Mouse (Mus musculus): Measurements from ENCODE around the gene Hsd11b1. TPM values are rescaled to one million over a fixed set of nuclear protein-coding genes. Genes with fewer than 3 reads are reported as not detected.
A peak's percentile ranks its signal among the peaks of the same experiment; 100 is the strongest.
"Not testable (repeated sequence)": the region's sequence is repeated elsewhere in the genome, so short reads cannot be mapped to it uniquely, and the experiment has no call there.

The Hsd11b1 gene
- total RNA-seq, 1 experiment from 2014 or later: 2.8 TPM

DNA sequence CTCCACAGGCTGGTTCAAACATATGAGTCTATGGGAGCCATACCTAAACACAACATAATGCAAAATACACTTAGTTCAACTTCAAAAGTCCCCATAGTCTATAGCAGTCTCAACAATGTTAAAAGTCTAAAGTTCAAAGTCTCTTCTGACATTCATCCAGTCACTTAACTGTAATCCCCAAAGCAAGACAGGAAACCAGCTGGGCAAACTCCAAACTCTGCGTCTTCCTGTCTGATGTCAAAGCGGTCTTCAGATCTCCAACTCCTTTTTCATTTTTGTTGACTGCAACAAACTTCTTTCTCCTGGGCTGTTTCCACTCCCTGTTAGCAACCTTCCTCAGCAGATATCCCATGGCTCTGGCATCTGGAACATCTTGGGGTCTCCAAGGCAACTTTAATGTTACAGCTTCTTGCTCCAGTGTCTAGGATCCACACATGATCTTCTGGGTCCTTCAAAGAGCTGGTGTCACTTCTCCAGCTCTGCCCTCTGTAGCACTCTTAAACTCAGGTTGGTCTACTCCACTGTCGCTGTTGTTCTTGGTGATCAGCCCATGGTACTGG is 22.0 kb upstream of the Hsd11b1 start:
- not testable (repeated sequence) for ATAC-seq (replicated peaks in 1 of 2; ENCODE audit: insufficient read depth in 1 of 2, low FRiP score in 2 of 2, low TSS enrichment in 1 of 2, low read depth in 1 of 2, poor library complexity in 2 of 2, severe bottlenecking in 2 of 2)

DNA sequence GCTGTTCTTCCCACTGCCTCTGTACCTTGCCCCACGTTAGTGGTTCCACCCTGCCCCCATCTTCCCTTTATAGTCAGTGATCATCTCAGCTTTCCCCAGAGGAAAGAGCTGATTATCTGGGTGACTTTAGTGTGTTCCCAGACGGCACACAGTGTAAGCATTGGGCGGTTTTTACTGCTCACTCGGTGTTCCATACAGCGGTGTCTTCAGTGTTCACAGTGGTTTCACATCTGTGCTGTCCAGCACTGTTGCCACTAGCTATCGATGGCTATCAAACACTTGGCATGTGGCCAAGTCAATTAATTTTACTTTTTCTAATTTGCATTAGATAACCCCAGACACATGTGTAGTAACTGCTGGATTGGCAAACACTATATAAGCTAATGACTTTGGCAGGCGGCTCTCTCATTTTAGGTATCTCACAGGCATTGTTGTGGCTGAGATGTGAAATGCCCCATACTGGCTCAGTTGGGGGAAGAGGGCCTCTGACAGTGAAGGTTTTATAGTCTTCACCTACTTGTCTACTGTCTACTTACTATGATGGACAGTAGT is 20.4 kb upstream of the Hsd11b1 start:
- no peak for ATAC-seq (replicated peaks in 1 of 2; ENCODE audit: insufficient read depth in 1 of 2, low FRiP score in 2 of 2, low TSS enrichment in 1 of 2, low read depth in 1 of 2, poor library complexity in 2 of 2, severe bottlenecking in 2 of 2)

- no peak for ATAC-seq (replicated peaks in 1 of 2; ENCODE audit: insufficient read depth in 1 of 2, low FRiP score in 2 of 2, low TSS enrichment in 1 of 2, low read depth in 1 of 2, poor library complexity in 2 of 2, severe bottlenecking in 2 of 2)
Measured at GRCm38 (mm10) chr1:193281344-193281743, 17.5 kb upstream of the Hsd11b1 start.

DNA sequence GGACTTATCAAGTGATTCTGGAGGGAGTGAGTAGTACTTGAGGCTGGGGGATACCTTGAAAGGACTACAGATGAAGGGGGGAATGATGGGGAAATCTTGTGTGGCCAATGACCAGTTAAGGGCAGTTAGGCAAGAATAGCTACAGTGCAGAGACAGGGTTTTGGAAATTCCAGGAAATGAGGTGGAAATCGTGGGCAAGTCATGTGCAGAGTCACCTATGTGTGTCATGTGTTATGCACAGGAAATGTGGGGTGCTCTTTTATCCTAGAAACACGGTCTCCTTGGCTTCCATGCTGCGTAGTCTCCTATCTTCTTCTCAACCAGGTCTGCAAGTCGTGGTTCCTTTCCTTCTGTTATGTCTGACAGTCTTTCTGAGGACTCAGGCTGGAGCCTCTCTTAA is 15.6 kb upstream of the Hsd11b1 start:
- peak in 1 of 2 experiments; percentile 51; a peak in 2 of 4 replicates for ATAC-seq (replicated peaks in 1 of 2; ENCODE audit: insufficient read depth in 1 of 2, low FRiP score in 2 of 2, low TSS enrichment in 1 of 2, low read depth in 1 of 2, poor library complexity in 2 of 2, severe bottlenecking in 2 of 2)

GRCm38 (mm10) chr1:193278414-193279045 is 14.7 kb upstream of the Hsd11b1 start:
- no peak for ATAC-seq (replicated peaks in 1 of 2; ENCODE audit: insufficient read depth in 1 of 2, low FRiP score in 2 of 2, low TSS enrichment in 1 of 2, low read depth in 1 of 2, poor library complexity in 2 of 2, severe bottlenecking in 2 of 2)

DNA sequence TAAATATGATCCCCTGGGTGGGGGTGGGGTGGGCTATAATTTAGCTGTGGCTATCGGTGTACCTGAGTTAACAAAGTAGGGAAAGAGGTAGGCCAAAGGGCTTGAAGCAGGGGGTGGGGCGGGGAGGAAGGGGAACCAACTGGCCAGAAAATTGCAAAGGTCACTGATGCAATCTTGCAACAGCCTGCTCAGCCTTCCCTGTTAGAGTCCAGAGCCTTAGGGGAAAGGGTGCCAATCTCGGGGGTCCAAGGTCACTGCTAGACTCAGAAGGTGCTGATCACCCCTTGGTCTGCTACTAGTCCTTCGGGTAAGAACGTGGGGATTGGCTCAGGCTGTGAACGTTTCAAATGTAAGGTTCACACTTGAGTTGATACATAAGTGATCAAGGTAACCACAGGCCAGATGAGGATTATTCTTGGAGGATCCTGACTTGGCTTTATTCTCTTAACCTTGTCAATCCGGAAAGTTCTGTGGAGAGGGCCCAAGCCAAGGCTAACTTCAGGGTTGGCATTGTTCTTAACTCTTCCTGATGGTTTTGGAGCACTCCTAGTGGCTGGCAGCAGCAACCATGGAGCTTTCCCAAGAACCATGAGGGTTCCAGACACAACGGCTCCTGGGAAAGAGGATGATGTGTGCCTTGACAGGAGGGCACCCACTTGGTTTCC is 10.7 kb upstream of the Hsd11b1 start:
- peak in 1 of 2 experiments; percentile 33; a peak in 2 of 4 replicates for ATAC-seq (replicated peaks in 1 of 2; ENCODE audit: insufficient read depth in 1 of 2, low FRiP score in 2 of 2, low TSS enrichment in 1 of 2, low read depth in 1 of 2, poor library complexity in 2 of 2, severe bottlenecking in 2 of 2)

GRCm38 (mm10) chr1:193272916-193273601 is 9.2 kb upstream of the Hsd11b1 start, which contains the start of gene G0s2:
G0s2 (minus strand) TSS chr1:193273217.
- ATAC-seq (replicated peaks in 1 of 2; ENCODE audit: insufficient read depth in 1 of 2, low FRiP score in 2 of 2, low TSS enrichment in 1 of 2, low read depth in 1 of 2, poor library complexity in 2 of 2, severe bottlenecking in 2 of 2): peak; percentile 66 to 77

DNA sequence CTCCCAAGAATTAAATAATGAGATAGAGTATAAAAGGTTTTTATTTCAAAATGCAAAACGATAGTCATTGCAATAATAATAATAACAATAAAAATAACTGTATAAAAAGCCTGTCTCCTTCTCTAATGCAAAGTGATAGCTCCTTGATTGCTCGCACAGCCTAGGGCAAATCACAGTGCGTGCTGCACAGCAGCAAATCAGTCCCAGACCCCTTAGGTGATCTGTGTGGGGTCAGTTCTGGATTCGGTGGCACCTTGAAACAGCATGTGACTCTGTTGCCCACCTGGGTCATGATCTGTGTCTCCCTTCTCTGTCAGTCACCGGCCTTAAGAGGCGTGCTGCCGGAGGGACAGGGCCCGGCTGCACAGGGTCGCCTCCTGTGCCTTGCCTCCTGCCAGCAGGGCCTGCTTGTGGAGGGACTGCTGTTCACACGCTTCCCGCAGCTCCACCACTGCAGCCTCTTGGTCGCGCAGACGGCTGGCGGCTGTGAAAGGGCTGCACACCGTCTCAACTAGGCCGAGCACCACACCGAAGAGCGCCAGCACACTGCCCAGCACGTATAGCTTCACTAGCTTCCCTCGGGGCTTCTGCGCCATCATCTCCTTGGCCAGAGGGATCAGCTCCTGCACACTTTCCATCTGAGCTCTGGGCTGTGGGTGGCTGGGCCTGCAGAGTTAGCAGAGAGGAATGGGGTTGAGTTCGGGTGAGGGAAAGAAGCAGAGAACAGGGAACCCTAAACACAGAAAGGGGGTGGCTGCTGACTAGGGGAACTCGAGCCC is 8.5 kb upstream of the Hsd11b1 start:
- no peak for ATAC-seq (replicated peaks in 1 of 2; ENCODE audit: insufficient read depth in 1 of 2, low FRiP score in 2 of 2, low TSS enrichment in 1 of 2, low read depth in 1 of 2, poor library complexity in 2 of 2, severe bottlenecking in 2 of 2)

DNA sequence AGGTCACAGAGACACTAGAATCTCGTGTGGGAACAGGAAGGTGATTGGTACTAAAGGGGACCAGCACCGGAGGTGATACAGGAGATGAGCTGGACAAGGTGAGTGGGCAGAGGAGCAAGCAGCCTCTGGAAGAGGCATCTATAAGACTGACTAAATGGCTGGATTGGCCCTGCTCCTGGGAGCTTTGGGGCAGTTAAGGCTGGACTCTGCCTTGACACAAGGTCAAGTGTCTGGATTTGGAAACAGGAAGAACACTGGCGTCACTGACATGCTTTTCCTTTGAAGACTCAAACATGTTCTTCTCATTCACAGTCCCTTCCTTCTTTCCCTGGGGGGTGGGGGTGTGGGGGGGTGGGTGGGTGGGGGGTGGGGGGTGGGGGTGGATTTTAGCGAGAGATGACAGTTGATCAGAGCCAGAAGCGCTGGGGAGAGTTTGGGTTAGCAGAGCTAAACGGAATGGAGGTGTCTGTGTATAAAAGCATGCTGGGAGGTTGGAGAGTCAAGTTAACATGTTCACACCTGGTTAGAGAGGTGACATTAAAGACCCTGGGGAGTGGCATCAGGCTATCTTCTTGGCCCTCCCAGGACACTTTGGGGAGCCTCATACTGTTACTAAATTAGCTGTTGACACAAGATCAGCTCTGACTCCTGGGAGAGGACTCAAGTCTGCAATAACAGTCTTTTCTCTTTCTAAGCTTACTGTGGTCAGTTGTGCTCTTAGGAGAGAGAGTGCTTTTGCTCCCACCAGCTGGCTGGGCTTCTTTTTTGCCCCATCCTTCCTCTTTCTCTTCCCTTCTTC is 7.3 kb upstream of the Hsd11b1 start:
- no peak for ATAC-seq (replicated peaks in 1 of 2; ENCODE audit: insufficient read depth in 1 of 2, low FRiP score in 2 of 2, low TSS enrichment in 1 of 2, low read depth in 1 of 2, poor library complexity in 2 of 2, severe bottlenecking in 2 of 2)

GRCm38 (mm10) chr1:193265734-193266133 is 1.9 kb upstream of the Hsd11b1 start:
- ATAC-seq (replicated peaks in 1 of 2; ENCODE audit: insufficient read depth in 1 of 2, low FRiP score in 2 of 2, low TSS enrichment in 1 of 2, low read depth in 1 of 2, poor library complexity in 2 of 2, severe bottlenecking in 2 of 2): no peak

- ATAC-seq (replicated peaks in 1 of 2; ENCODE audit: insufficient read depth in 1 of 2, low FRiP score in 2 of 2, low TSS enrichment in 1 of 2, low read depth in 1 of 2, poor library complexity in 2 of 2, severe bottlenecking in 2 of 2): no peak
Measured at GRCm38 (mm10) chr1:193263026-193263907, 608 bp downstream of the Hsd11b1 start.

DNA sequence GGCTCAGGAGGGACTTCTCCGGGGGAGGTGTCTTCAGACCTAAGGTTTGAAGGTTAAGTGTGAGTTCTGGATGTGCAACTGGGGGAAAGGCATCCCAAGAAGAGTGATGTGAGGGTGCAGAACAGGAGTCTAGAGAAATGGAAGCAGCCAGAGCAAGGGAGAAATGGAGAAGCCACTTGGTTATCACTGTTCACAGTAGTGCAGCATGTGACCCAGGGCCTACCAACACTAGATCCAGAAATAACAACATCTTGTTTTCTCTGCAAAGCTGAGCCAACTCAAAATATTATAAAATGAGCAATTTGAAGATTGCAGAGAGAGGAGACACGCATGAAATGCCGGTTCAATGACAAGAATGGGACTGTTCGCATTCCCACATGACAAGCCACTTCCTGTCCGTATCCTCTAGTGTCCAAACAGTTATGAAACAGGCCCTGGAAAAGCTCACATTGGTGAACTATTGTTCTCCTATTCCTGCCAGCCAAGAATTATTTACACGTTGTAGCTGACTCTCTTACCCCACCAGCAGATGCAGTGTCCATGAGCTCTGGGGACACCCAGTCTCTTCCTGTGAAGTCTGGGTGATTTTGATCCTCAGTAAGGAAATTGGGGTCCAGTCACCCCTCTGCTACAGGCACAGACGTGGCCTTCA is 1.9 kb downstream of the Hsd11b1 start:
- no peak for ATAC-seq (replicated peaks in 1 of 2; ENCODE audit: insufficient read depth in 1 of 2, low FRiP score in 2 of 2, low TSS enrichment in 1 of 2, low read depth in 1 of 2, poor library complexity in 2 of 2, severe bottlenecking in 2 of 2)

DNA sequence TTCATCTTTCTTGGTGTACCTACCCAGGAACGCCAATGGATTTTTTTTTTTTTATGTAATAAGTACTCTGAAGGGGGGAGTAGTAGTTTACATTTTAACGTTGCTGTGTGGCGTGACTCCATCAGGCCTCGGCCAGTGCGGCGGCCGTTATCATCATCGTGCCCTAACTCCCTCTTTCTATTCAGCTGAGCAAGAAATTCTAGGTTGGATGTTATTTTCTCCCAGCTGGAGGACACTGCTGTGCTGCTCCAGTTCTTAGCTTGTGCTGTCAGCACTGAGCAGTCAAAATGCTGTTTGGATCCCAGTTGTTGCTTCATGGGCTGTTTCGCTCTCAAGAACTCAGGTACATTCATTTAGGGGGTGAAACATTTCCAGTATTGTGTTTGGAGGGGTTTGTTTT is 4.3 kb downstream of the Hsd11b1 start:
- ATAC-seq (replicated peaks in 1 of 2; ENCODE audit: insufficient read depth in 1 of 2, low FRiP score in 2 of 2, low TSS enrichment in 1 of 2, low read depth in 1 of 2, poor library complexity in 2 of 2, severe bottlenecking in 2 of 2): no peak

GRCm38 (mm10) chr1:193256621-193257098 is 7.2 kb downstream of the Hsd11b1 start:
- peak; percentile 48 to 62 for ATAC-seq (replicated peaks in 1 of 2; ENCODE audit: insufficient read depth in 1 of 2, low FRiP score in 2 of 2, low TSS enrichment in 1 of 2, low read depth in 1 of 2, poor library complexity in 2 of 2, severe bottlenecking in 2 of 2)

GRCm38 (mm10) chr1:193256289-193256577 is 7.6 kb downstream of the Hsd11b1 start:
- ATAC-seq (replicated peaks in 1 of 2; ENCODE audit: insufficient read depth in 1 of 2, low FRiP score in 2 of 2, low TSS enrichment in 1 of 2, low read depth in 1 of 2, poor library complexity in 2 of 2, severe bottlenecking in 2 of 2): no peak

Data from hematopoietic stem cell, adult 5-6 weeks (primary cell).